Mouse (Mus musculus) embryonic stem cell, embryonic (primary cell): ENCODE data around the gene Bglap.
"Not testable (repeated sequence)": the region's sequence is repeated elsewhere in the genome, so short reads cannot be mapped to it uniquely, and the experiment has no call there.

ENCODE experiments used
- CTCF ChIA-PET, 4 experiments: fragments of 300-600 bp in 2 of 4; fragments of 350-600 bp in 2 of 4; sonication (Branson Sonifier 250); formaldehyde crosslinking; loops; one replicate each; lab custom pipeline; 2022; ENCODE audit warnings: inconsistent platforms in 2 of 4; lab: Charles Lee
- POLR2A ChIA-PET, 4 experiments: fragments of 300-600 bp in 2 of 4; fragments of 350-600 bp in 2 of 4; sonication (Branson Sonifier 250); formaldehyde crosslinking; loops; one replicate each; lab custom pipeline; 2022; ENCODE audit warnings: antibody characterized with exemption in 4 of 4, inconsistent platforms in 1 of 4; lab: Charles Lee

The Bglap gene

DNA sequence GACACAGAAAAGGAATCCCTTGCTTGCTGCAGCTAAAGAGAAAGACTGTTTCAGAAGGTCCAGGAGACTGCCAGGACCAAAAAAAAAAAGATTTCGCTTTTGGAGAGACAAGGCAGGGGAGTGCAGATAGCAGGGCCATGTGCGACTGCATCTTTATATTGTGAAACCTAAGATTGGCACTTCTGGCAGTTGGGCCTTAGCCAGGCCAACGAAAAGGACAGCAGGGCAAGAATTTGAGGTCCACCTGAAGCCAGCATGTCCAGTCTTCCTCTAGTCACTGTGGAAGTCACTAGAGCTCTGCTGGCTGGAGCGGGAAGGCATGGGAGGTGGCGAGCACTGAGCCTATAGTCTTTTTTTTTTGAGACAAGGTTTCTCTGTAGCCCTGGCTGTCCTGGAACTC lies 24.7 kb upstream of the Bglap start:
- CTCF ChIA-PET = interaction anchor here (1.3 to 7.2 kb wide), 11 partner anchors 11 to 75 kb away, joined by 3 to 190 read pairs (median 12); no protein-coding TSS in a partner anchor
- POLR2A ChIA-PET = interaction anchor here (0.6 to 8.6 kb wide), 70 partner anchors 10 to 615 kb away, joined by 3 to 120 read pairs (median 8); partner anchors contain the start of genes Lmna (in 3 of the 4), Slc25a44 (in 3 of the 4), Cct3 (in 2 of the 4) and Lamtor2 (in 2 of the 4)

DNA sequence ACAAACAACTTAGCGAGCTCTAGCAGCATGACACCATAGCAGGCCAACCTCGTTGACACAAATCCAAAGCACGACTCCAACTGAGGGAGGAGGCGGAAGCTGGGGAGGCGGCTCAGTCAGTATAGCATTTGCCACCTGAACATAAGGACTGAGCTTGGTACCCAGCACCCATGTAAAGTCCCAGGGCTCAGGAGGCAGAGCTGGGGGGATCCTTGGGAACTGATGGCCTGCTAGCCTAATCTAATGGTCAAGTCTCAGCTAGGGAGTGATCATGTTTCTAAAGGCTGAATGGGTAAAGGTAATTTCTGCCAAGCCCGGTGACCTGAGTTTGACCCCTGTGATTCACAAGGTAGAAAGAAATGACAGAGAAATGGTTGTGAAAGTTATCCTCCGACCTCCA lies 23.3 kb upstream of the Bglap start:
- ChIA-PET POLR2A (interaction anchor here (0.6 to 8.6 kb wide), 62 partner anchors 8 to 1645 kb away, joined by 3 to 120 read pairs (median 4); partner anchors contain the start of genes Slc25a44 (in 3 of the 4), Smg5 (in 3 of the 4), Tmem79 (in 3 of the 4) and Sema4a (in 2 of the 4)), CTCF (interaction anchor here (0.5 to 7.2 kb wide), 87 partner anchors 8 to 274 kb away, joined by 3 to 190 read pairs (median 4); partner anchors contain the start of genes Slc25a44 (in 3 of the 4), Cct3 (in 1 of the 4), Lmna (in 1 of the 4) and Paqr6 (in 1 of the 4))

DNA sequence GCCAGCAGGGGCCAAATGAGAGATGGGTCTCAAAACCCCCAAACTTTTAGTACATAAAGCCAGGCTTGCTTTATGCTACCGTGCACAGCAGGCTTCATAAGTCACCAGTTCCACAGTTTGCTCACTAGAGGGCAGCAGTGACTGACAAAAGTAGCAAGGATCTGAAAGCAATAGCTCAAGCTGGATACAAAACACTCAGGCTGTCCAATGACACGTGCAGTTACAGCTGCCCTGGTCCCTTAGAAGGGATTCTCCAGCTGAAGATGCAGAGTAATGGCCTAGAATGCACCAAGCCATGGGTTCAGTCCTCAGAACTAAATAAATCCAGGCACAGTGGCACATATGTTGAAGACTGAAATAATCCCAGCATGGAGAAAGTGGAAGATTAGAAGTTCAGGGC lies 22.8 kb upstream of the Bglap start:
- POLR2A ChIA-PET = interaction anchor here (0.6 to 8.6 kb wide), 61 partner anchors 8 to 1646 kb away, joined by 3 to 120 read pairs (median 4); partner anchors contain the start of genes Slc25a44 (in 3 of the 4), Smg5 (in 3 of the 4), Tmem79 (in 3 of the 4) and Sema4a (in 2 of the 4)
- CTCF ChIA-PET = interaction anchor here (0.5 to 7.2 kb wide), 88 partner anchors 8 to 274 kb away, joined by 3 to 190 read pairs (median 4); partner anchors contain the start of genes Slc25a44 (in 3 of the 4), Cct3 (in 1 of the 4), Lmna (in 1 of the 4) and Paqr6 (in 1 of the 4)

DNA sequence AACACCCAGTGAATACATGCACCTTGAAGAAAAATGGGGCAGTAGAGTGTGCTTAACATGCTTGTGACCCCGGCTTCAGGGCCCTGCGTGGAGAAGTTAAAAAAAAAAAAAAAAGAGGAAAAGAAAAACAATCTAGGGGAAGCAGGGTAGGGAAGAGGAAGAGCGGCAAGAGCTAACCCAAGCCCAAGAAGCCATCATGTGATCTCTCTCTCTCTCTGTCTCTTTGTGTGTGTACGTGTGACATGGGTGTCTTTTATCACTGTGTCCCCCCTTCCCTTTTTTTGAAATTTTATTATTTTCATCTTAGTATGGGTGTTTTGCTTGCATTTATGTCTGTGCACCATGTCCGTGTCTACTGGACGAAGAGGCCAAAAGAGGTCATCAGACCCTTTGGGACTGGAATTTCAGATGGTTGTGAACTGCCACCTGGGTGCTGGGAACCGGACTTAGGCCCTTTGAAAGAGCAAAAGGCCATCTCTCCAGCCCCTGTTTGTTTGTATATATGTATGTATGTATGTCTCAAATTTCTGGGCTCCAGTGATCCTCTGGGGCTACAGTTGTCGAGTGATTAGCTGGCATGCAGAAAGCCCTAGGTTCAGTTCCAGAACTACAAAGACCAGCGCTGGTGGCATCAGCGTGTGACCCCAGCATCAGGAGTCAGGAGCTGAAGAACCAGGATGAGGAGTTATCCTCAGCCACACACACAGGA lies 19.4 kb upstream of the Bglap start:
- CTCF ChIA-PET = interaction anchor here in 2 of 4 experiments (0.6 to 7.2 kb wide), 3 partner anchors 66 to 375 kb away, joined by 5 to 190 read pairs (median 5); no protein-coding TSS in a partner anchor

DNA sequence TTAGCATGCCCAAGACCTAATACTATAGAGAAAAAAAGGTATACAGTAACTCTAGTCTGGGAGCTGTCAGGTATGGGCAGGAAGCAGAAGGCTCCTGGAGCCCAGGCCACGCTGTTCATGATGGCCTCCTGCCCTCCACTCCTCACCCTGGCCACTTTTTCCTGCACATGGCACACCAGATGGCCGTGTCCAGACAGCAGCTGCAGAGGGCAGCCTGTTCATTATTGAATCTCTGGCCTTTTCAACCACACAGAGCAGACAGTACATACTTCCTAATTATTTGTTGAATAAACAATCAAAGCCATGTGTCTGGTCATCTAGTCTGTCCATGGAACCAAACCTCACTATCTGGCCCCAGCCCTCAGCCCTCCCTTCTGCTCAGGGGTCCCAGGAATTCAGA lies 14.4 kb upstream of the Bglap start:
- CTCF ChIA-PET = interaction anchor here in 1 of 4 experiments (1.6 kb wide), 1 partner anchor 9 kb away, joined by 9 read pairs; no protein-coding TSS in a partner anchor
- POLR2A ChIA-PET = interaction anchor here in 2 of 4 experiments (1.2 to 7.0 kb wide), 4 partner anchors 10 to 68 kb away, joined by 3 to 50 read pairs (median 26); partner anchors contain the start of genes Pmf1 (in 2 of the 2) and Slc25a44 (in 1 of the 2)

More for the DNA sequence above, 19.4 kb upstream of the Bglap start:
- POLR2A ChIA-PET = interaction anchor here in 1 of 4 experiments (0.7 to 1.6 kb wide), 4 partner anchors 14 to 355 kb away, joined by 3 to 5 read pairs (median 4); partner anchors contain the start of gene Slc25a44

DNA sequence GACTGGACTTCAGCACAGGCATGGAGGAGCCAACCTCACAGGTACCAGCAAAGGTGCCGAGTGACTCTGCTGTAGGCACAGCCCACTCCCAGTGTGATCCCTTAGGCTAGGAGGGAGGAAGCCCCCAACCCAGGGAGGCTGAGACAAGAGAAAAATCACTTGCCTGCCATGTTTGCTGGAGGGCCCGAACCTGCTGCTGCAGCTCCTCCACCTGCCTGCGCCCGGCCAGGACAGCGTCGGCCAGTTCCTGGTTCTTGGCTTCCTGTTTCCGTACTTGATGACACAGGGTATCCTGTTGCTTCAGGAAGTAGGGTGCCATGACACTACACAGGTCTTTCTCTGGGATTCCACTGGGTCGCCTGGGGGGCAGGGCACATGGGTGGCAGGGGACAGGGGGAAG lies 11.5 kb upstream of the Bglap start:
- POLR2A ChIA-PET = interaction anchor here in 3 of 4 experiments (0.6 to 7.0 kb wide), 8 partner anchors 13 to 173 kb away, joined by 3 to 50 read pairs (median 6); partner anchors contain the start of genes Pmf1 (in 2 of the 3), Lamtor2 (in 1 of the 3), Smg5 (in 1 of the 3) and Tmem79 (in 1 of the 3)
- CTCF ChIA-PET = interaction anchor here in 3 of 4 experiments (1.1 to 1.7 kb wide), 4 partner anchors 12 to 71 kb away, joined by 3 to 5 read pairs (median 3); no protein-coding TSS in a partner anchor

DNA sequence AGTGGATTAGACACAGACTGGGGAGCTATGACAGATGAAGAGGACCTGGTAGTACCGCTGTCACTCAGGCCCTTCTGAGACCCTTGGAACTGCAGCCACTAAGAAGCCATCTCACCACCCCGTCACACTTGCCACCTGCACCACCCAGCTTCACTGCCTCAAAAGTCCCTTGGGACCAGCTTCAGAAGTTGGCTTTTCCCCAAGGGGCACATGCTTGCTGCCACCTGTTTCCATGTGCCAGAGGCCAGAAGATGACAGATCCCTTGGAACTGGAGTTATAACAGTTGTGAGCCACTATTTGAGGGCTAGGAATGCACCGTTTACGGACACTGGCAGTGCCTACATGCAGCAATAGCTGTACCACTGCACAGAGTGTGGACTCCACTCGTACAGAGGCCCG lies 11.0 kb upstream of the Bglap start:
- POLR2A ChIA-PET = interaction anchor here in 3 of 4 experiments (1.0 to 7.0 kb wide), 8 partner anchors 12 to 173 kb away, joined by 3 to 50 read pairs (median 4); partner anchors contain the start of genes Pmf1 (in 2 of the 3), Smg5 (in 1 of the 3) and Tmem79 (in 1 of the 3)
- CTCF ChIA-PET = interaction anchor here in 3 of 4 experiments (1.1 to 1.7 kb wide), 5 partner anchors 12 to 72 kb away, joined by 3 to 5 read pairs (median 3); no protein-coding TSS in a partner anchor

DNA sequence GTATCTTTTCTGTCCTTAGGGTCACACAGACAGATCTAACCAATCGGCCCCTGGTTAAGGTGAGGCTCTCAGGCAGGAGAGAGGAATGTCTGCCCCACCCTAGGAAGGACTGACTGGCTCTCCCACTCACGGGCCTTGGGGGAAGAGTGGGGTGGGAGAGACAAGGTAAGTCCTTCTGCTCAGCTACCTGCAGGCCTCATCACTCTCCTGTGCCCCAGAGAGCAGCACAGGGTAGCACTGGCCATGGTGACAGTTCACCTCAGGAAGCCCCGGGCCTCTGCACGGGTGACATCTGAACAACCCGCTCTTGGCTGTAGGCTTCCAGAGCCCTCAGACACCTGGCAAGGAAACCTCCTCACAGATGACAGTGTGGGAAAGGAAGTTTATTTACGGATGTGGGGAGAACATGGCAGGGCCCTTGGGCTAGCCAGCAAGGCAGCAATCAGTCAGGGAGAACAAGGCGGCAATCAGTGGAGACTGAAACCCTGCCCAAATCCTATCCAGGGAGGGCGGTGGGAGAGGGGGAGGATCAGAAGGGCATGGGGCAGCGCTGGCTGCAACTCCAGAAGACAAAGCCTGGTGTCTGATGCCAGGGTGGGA lies 9.6 kb upstream of the Bglap start:
- POLR2A ChIA-PET = interaction anchor here in 3 of 4 experiments (0.5 to 7.0 kb wide), 8 partner anchors 13 to 166 kb away, joined by 3 to 49 read pairs (median 4); partner anchors contain the start of gene Pmf1 (in 2 of the 3)
- CTCF ChIA-PET = interaction anchor here in 3 of 4 experiments (1.2 to 1.7 kb wide), 3 partner anchors 14 to 73 kb away, joined by 3 to 5 read pairs (median 5); no protein-coding TSS in a partner anchor

DNA sequence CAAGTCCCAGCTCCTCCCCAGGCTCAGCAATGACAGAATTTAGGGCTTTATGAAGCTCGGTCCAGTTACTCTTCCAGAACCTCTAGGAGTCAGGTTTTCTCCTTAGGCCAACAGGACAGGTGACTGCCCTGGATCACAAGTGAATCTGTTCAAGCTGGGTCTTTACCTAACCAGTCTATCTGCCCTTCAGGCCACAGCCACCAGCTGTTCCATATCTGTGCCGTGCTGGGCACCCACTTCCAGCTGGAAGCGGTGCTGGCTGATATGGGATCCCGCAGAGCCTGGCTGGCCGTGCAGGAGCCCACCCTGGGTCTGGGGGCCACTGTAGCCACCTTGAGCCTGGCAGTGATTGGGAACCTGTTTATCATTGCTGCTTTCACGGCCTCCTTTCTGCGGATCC lies 1.9 kb downstream of the Bglap start:
- POLR2A ChIA-PET = interaction anchor here in 2 of 4 experiments (0.7 to 0.9 kb wide), 2 partner anchors 58 to 67 kb away, joined by 3 read pairs; no protein-coding TSS in a partner anchor
- CTCF ChIA-PET = interaction anchor here in 1 of 4 experiments (0.7 kb wide), 1 partner anchor 339 kb away, joined by 3 read pairs; the partner anchor contains the start of gene Gpatch4

DNA sequence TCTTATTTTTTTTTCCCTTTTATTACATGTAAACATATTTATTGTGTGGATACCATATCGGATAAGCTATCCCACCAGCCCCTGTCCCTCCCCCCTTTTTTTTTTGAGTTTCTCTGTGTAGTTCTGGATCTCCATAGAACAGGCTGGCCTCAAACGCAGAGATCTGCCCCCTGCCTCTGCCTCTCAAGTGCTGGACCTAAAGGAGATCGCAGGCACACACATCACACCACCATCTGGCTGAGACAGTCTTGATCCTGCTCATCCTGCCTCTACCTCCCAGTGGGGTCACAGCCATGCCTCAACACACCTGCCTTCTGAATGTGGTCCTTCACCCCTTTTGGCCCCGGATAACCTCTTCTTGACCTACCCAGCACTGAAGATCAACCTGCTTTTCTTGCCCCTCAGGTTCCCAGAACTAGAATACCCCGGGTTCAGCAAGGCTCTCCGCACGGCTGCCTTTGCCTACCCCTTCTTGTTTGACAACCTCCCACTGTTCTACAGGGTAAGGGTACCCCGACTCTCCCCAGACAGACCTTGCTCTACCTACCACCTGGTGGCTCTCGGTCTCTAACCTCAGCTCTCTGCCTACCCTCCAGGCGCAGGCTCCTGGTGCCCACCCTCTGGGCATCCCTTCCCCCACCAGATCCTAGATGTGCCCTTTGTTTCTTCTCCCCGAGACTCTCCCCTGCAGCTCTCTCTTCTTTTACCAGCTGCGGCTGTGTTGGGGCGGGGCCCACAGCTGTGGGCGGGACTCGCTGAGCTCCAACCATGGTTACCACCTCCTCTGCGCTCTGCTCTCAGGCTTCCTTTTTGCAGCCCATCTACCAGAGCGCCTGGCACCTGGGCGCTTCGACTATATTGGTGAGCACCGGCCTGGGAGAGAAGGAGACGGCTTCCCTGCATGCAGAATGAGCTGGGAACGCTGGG lies 2.6 kb downstream of the Bglap start:
- ChIA-PET CTCF (interaction anchor here in 1 of 4 experiments (0.7 kb wide), 1 partner anchor 339 kb away, joined by 3 read pairs; the partner anchor contains the start of gene Gpatch4), POLR2A (interaction anchor here in 2 of 4 experiments (0.7 to 0.9 kb wide), 2 partner anchors 59 to 68 kb away, joined by 3 read pairs; no protein-coding TSS in a partner anchor)

DNA sequence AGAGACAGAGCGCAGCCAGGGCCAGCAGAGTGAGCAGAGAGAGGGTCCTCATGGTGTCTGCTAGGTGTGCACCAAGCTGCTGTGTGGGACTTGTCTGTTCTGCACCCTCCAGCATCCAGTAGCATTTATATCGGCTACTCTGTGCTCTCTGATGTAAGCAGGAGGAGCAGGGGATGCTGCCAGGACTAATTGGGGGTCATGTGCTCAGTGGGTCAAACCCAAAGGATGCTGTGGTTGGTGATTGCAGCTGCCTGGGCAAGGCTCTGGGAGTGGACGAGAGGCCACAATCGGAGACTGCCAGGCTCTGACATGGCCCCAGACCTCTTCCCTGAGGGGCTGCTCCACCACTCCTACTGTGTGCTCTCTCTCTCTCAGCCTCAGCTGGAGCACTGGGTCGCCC lies 5.7 kb downstream of the Bglap start, which contains the start of gene Bglap2:
Bglap2 (minus strand) TSS at position 101 of the 400 bp plus-strand sequence.
- CTCF ChIA-PET = interaction anchor here in 1 of 4 experiments (0.6 kb wide), 1 partner anchor 131 kb away, joined by 4 read pairs; the partner anchor contains the start of gene Lmna
- POLR2A ChIA-PET = not testable (repeated sequence)

DNA sequence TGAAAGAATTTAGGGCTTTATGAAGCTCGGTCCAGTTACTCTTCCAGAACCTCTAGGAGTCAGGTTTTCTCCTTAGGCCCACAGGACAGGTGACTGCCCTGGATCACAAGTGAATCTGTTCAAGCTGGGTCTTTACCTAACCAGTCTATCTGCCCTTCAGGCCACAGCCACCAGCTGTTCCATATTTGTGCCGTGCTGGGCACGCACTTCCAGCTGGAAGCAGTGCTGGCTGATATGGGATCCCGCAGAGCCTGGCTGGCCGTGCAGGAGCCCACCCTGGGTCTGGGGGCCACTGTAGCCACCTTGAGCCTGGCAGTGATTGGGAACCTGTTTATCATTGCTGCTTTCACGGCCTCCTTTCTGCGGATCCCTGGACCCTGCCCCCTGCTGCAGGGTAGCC lies 7.6 kb downstream of the Bglap start:
- ChIA-PET CTCF (interaction anchor here in 1 of 4 experiments (1.0 kb wide), 1 partner anchor 107 kb away, joined by 3 read pairs; no protein-coding TSS in a partner anchor), POLR2A (interaction anchor here in 3 of 4 experiments (0.6 to 1.6 kb wide), 10 partner anchors 8 to 48 kb away, joined by 3 to 11 read pairs (median 4); partner anchors contain the start of genes Pmf1 (in 3 of the 3), Slc25a44 (in 2 of the 3), Smg5 (in 2 of the 3) and Tmem79 (in 2 of the 3))

DNA sequence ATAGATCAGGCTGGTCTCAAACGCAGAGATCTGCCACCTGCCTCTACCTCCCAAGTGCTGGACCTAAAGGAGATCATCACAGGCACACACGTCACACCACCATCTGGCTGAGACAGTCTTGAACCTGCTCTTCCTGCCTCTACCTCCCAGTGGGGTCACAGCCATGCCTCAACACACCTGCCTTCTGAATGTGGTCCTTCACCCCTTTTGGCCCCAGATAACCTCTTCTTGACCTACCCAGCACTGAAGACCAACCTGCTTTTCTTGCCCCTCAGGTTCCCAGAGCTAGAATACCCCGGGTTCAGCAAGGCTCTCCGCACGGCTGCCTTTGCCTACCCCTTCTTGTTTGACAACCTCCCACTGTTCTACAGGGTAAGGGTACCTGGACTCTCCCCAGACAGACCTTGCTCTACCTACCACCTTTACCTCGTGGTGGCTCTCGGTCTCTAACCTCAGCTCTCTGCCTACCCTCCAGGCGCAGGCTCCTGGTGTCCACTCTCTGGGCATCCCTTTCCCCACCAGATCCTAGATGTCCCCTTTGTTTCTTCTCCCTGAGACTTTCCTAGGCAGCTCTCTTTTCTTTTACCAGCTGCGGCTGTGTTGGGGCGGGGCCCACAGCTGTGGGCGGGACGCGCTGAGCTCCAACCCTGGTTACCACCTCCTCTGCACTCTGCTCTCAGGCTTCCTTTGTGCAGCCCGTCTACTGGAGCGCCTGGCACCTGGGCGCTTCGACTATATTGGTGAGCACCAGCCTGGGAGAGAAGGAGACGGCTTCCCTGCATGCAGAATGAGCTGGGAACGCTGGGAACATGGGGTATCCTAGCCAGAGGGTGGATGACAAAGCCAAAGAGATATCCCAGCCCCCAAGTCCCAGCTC lies 8.3 kb downstream of the Bglap start:
- POLR2A ChIA-PET = interaction anchor here in 3 of 4 experiments (0.6 to 1.6 kb wide), 16 partner anchors 9 to 924 kb away, joined by 3 to 11 read pairs (median 4); partner anchors contain the start of genes Pmf1 (in 3 of the 3), Slc25a44 (in 2 of the 3), Smg5 (in 2 of the 3) and Tmem79 (in 2 of the 3)
- CTCF ChIA-PET = interaction anchor here in 2 of 4 experiments (0.6 to 1.0 kb wide), 2 partner anchors 44 to 108 kb away, joined by 3 to 5 read pairs; no protein-coding TSS in a partner anchor

DNA sequence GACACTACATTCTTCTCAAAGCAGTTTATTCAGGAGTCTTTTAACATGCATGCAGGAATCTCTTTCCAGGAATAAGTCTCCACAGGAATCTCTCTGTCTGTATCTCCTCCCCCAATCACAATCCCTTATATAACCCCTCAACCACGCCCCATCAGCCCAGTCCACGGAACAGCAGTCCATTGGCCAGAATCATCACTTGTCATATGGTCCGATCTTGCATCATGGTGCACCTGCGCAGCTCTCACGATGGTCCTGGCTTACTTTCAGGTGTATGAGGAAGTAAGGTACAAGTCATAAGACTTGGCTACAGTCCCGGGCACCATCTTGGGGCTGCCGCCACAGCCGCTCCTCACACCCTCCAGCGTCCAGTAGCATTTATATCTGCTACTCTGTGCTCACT lies 11.6 kb downstream of the Bglap start, which contains the start of gene Bglap3:
Bglap3 (minus strand) TSS at position 101 of the 400 bp plus-strand sequence.
- POLR2A ChIA-PET = interaction anchor here in 2 of 4 experiments (0.8 to 1.5 kb wide), 3 partner anchors 37 to 88 kb away, joined by 3 to 5 read pairs (median 3); partner anchors contain the start of gene Pmf1 (in 1 of the 2)
- CTCF ChIA-PET = not testable (repeated sequence)
